Mouse (Mus musculus) neural tube, embryonic 15.5 days (tissue): ENCODE data around the gene Glis1. TPM values are rescaled to one million over a fixed set of nuclear protein-coding genes. Genes with fewer than 3 reads are reported as not detected.

Experiments used
- ATAC-seq: fragments of 200-750 bp; cut with Nextera tagmentation; 2 replicates; pipeline ENCODE4 v1.8.0; 2017; ENCODE audit warnings: mild to moderate bottlenecking, moderate TSS enrichment, moderate library complexity; ENCODE audit not compliant: low FRiP score
- H3K27ac ChIP-seq: fragments of 300-500 bp; sonication (generic); replicated peaks from 2 replicates; pipeline ENCODE4 v1.5.1; 2015; ENCODE audit warnings: mild to moderate bottlenecking, inconsistent platforms
- H3K27me3 ChIP-seq: fragments of 300-500 bp; sonication (generic); replicated peaks from 2 replicates; pipeline ENCODE4 v1.6.1; 2015; ENCODE audit warnings: inconsistent platforms
- H3K36me3 ChIP-seq: fragments of 300-500 bp; sonication (generic); 2 replicates; pipeline ENCODE4 v1.6.1; 2015; ENCODE audit warnings: inconsistent platforms
- H3K4me1 ChIP-seq: fragments of 300-500 bp; sonication (generic); 2 replicates; pipeline ENCODE4 v1.6.1; 2015; ENCODE audit warnings: inconsistent platforms
- H3K4me2 ChIP-seq: fragments of 300-500 bp; sonication (generic); 2 replicates; pipeline ENCODE4 v1.6.1; 2015; ENCODE audit warnings: inconsistent platforms, mild to moderate bottlenecking, moderate library complexity
- H3K4me3 ChIP-seq: fragments of 300-500 bp; sonication (generic); replicated peaks from 2 replicates; pipeline ENCODE4 v1.5.1; 2015; ENCODE audit warnings: mild to moderate bottlenecking, inconsistent platforms
- H3K9ac ChIP-seq: fragments of 300-500 bp; sonication (generic); replicated peaks from 2 replicates; pipeline ENCODE4 v1.6.1; 2015; ENCODE audit warnings: mild to moderate bottlenecking, inconsistent platforms
- H3K9me3 ChIP-seq: fragments of 300-500 bp; sonication (generic); replicated peaks from 2 replicates; pipeline ENCODE4 v1.6.1; 2016; ENCODE audit warnings: inconsistent platforms
- WGBS: fragments of 180-500 bp; shearing (Covaris S2); methylation state at CpG from one replicate; pipeline ENCODE4 v1.1.7; 2015; ENCODE audit warnings: mixed read lengths; 5-methylcytosine and 5-hydroxymethylcytosine counted together
- polyA plus RNA-seq: library from polyadenylated mRNA; unstranded; fragments of >200 nt; fragmentation: Nextera tagmentation; extraction: Ambion mirVana; gene quantifications from 2 replicates; pipeline ENCODE4 v1.2.1, GENCODE M21; 2015

Gene Glis1
- polyA plus RNA-seq, 1 experiment from 2014 or later = 3.8 TPM

DNA sequence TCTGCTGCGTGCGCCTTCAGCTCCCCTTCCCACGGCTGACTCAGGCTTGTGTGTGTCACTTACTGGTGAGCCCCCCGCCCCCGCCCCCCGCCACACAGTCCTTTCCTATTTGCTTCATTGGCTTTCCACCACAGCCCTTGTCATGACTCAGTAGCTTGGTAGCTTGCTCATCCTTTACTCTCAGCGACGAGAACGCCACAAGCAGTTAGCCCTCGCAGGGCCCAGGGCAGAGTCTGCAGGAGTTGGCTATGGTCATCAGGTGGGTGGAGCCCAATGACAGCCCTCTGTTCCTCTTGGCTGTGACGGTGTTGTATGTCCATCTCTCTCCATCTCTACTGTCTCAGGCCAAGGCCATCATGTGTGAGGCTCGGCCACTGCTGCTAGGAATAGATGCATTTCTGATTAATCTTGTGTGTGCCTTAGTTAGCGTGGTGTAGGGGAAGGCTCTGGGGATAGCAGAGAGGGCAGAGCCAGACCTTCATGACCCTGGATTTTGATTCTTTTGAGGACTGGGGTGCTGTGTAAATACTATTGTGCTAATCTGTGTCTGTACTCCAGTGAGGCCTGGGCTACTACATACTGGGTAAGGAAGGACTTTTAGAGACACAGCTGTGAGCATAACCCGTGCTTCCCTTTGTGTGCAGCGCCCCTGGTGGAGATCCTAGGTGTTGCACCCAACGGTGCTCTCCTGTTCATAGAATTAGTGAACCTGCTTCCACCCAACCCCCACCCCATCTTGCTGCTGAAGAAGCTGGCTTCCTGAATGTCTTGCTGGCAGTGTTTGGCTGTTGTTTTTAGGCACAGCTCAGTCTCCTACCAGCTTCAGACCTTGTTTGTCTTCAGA is 19.0 kb downstream of the Glis1 start:
- H3K9me3 ChIP-seq = no peaks in the 10 kb centered on the region
- H3K4me2 ChIP-seq = no peak overlapping the region
- H3K9ac ChIP-seq = no peak overlapping the region
- no peak overlapping the region for H3K4me3 ChIP-seq
- no peak overlapping the region for H3K27ac ChIP-seq
- H3K36me3 ChIP-seq = no peaks in the 10 kb centered on the region
- ATAC-seq = peak; percentile 86
- 0 out of 2 replicates have a peak, but pooled peaks cover 8% of the 10 kb centered on the region for H3K4me1 ChIP-seq
- WGBS = 65% methylated on average over 16 of the region's 16 CpGs
- H3K27me3 ChIP-seq = peaks cover 4% of the 10 kb centered on the region; the same call in 1 of the 2 replicates

DNA sequence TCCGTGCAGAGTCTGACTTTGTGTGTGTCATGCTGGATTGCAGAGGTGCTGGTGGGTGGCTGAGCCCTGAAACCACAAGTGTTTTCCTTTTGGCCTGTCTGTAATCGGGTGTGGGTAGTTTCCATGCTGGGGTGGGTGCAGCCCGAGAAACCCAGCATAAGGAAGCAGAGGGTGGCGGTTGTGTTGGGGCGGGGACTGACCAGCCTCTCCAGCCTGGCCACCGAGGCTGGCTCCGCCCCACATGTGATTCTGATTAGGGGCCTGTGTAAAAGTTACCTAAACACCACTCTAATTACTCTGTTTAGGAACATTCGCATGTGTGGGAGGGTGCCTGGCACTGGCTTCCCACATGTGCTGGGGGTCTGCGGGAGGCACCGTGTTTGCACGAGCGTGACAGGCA is 23.2 kb downstream of the Glis1 start:
- H3K27ac ChIP-seq = no peak overlapping the region
- WGBS = 67% methylated on average over 12 of the region's 12 CpGs
- 0 out of 2 replicates have a peak, but pooled peaks cover 8% of the 10 kb centered on the region for H3K4me1 ChIP-seq
- no peak overlapping the region; the same call in 1 of the 2 replicates for H3K4me2 ChIP-seq
- H3K27me3 ChIP-seq = 0 out of 2 replicates have a peak, but pooled peaks cover 4% of the 10 kb centered on the region
- no peak overlapping the region for H3K4me3 ChIP-seq
- H3K9me3 ChIP-seq = no peaks in the 10 kb centered on the region
- H3K9ac ChIP-seq = no peak overlapping the region
- H3K36me3 ChIP-seq = no peaks in the 10 kb centered on the region
- no peak for ATAC-seq

DNA sequence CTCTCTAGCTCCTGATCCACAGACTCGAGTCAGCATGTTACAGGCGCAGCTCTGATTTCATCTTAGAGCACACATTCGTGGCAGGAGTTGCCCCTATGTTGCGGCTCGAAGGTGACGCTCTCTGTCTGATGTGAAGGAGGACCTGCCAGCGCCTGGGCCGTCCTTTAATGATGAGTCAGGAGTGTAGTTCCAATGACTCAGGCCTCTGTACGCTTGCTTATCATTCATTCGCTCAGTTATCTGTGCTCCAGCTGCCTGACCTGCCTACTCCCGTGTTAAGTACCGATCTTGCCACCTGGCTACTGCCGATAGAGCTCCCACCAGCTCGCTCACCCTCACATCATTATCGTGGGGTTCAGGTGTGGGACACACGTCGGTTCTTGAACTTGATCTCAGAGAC is 24.5 kb downstream of the Glis1 start:
- Histone ChIP-seq H3K9me3 (no peaks in the 10 kb centered on the region), H3K36me3 (no peaks in the 10 kb centered on the region), H3K27ac (no peak overlapping the region), H3K4me3 (no peak overlapping the region), H3K4me2 (no peak overlapping the region), H3K4me1 (0 out of 2 replicates have a peak, but pooled peaks cover 4% of the 10 kb centered on the region), H3K27me3 (0 out of 2 replicates have a peak, but pooled peaks cover 4% of the 10 kb centered on the region), H3K9ac (no peak overlapping the region)
- ATAC-seq = no peak
- WGBS = 87% methylated on average over 17 of the region's 17 CpGs

DNA sequence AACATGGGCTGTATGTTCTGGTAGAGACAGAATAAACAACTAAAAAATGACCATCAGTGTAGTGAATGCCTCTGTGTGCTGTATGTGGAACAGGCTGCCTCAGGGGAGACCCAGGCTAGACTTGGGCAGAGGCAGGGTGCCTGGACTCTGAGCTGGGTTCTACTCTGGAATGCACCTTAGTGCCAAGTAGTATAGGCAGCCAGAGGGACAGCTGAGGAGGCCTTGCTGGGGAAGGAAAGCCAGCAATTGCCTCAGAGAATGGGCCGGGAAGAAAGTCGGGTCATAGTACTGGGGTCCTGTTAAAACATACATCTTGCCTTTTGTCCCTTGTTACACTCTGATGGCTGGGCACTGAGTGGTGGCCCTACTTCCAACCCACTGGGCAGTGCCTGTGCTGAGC is 25.1 kb downstream of the Glis1 start:
- Histone ChIP-seq H3K4me2 (no peak overlapping the region), H3K9me3 (no peaks in the 10 kb centered on the region), H3K27ac (no peak overlapping the region), H3K36me3 (no peaks in the 10 kb centered on the region), H3K9ac (no peak overlapping the region), H3K27me3 (0 out of 2 replicates have a peak, but pooled peaks cover 4% of the 10 kb centered on the region), H3K4me1 (0 out of 2 replicates have a peak, but pooled peaks cover 4% of the 10 kb centered on the region), H3K4me3 (no peak overlapping the region)
- 88% methylated on average over 2 of the region's 2 CpGs for WGBS
- ATAC-seq = no peak

DNA sequence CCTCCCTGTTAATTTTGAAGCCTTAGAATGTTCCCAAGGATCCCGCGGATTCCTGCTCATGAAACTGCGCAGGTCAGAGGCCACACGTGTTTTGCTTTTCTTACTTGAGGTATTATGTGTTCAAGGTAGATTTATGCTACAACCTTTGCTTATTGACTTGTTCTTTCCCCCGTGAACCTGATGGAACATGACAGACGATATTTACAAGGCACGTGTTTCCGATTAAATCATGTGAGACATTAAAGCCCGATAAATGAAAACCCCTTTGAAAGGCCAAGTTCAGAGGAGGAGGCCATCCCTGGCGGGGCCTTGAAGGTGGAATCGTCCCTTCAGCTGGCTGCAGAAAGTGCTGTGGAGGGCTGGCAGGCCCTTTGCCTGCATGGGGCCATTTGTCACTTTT is 26.1 kb downstream of the Glis1 start:
- Histone ChIP-seq H3K27me3 (0 out of 2 replicates have a peak, but pooled peaks cover 4% of the 10 kb centered on the region), H3K4me3 (no peak overlapping the region), H3K27ac (no peak overlapping the region), H3K36me3 (no peaks in the 10 kb centered on the region), H3K4me2 (no peak overlapping the region), H3K9me3 (no peaks in the 10 kb centered on the region), H3K9ac (no peak overlapping the region), H3K4me1 (0 out of 2 replicates have a peak, but pooled peaks cover 4% of the 10 kb centered on the region)
- WGBS = 79% methylated on average over 11 of the region's 11 CpGs
- no peak for ATAC-seq

DNA sequence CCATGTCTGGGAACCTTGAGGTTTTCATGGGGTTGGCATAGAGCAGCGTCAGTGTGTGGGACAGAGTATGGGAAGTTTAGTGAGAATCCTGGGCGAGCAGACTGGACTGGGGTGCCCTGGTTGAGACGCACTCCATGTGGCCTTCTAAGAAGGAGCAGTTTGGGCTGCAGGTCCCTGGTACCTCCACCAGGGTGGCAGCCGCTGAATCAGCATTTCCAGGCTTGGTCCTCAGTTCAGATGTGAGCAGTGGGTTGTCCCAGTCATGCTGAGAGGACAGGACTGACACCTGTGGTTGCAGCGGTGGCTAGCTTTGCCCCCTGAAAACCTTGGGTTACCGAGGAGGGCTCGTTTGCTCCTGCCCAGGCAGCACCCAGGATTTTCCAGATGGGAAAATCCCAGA is 33.4 kb downstream of the Glis1 start:
- 85% methylated on average over 7 of the region's 7 CpGs for WGBS

DNA sequence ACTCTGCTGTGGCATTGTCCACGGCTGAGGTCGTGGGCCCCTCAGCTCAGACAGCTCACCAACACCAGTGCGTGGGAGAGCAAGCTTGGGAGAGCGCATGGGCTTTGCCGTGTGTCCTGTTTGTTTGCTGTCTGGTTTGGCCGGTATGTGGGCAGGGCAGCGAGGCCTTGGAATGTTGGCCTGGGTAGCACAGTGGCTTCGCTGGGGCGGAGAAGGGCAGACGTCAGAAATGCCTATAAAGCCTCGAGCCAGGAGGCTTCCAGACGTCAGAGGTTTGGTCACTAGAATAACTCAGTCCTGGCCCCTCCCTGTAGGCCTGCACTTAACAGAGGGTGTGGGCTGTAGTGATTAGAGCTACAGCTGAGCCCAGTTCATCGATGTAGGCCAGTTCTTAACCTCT is 33.9 kb downstream of the Glis1 start:
- ATAC-seq = no peak
- Histone ChIP-seq H3K4me3 (no peak overlapping the region), H3K27me3 (no peaks in the 10 kb centered on the region; the same call in 1 of the 2 replicates), H3K9ac (no peak overlapping the region), H3K4me1 (peaks cover 22% of the 10 kb centered on the region), H3K27ac (no peak overlapping the region), H3K9me3 (no peaks in the 10 kb centered on the region), H3K36me3 (no peaks in the 10 kb centered on the region), H3K4me2 (no peak overlapping the region)
- 66% methylated on average over 13 of the region's 13 CpGs for WGBS

More for the DNA sequence above, 33.4 kb downstream of the Glis1 start:
- peaks cover 22% of the 10 kb centered on the region for H3K4me1 ChIP-seq
- no peak overlapping the region for H3K4me2 ChIP-seq
- H3K9me3 ChIP-seq = no peaks in the 10 kb centered on the region
- no peaks in the 10 kb centered on the region; the same call in 1 of the 2 replicates for H3K27me3 ChIP-seq
- no peak overlapping the region for H3K27ac ChIP-seq
- no peaks in the 10 kb centered on the region for H3K36me3 ChIP-seq
- no peak overlapping the region for H3K4me3 ChIP-seq
- ATAC-seq = no peak
- H3K9ac ChIP-seq = no peak overlapping the region

DNA sequence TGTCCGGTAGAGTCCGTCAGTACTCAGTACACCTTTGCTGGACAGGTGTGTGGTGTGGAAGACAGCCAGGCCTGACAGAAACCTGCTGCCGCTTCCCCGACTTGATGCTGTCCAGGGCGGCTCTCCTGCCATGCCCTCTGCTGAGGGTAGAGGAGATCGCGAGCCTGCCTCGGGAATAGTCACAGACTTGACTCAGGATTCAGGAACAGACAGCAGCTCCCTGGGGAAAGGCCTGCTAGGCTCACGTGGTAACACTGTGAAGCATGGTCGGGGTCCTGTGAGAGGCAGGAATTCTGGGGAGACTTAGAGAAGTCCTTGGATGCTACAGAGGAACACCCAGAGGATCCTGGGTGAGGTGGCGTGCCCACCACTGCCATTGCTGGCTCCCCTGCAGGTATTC is 34.4 kb downstream of the Glis1 start:
- Histone ChIP-seq H3K4me1 (peaks cover 22% of the 10 kb centered on the region), H3K27me3 (no peaks in the 10 kb centered on the region; the same call in 1 of the 2 replicates), H3K27ac (no peak overlapping the region), H3K4me2 (no peak overlapping the region), H3K4me3 (no peak overlapping the region), H3K36me3 (no peaks in the 10 kb centered on the region), H3K9ac (no peak overlapping the region), H3K9me3 (no peaks in the 10 kb centered on the region)
- no peak for ATAC-seq
- 78% methylated on average over 11 of the region's 11 CpGs for WGBS

DNA sequence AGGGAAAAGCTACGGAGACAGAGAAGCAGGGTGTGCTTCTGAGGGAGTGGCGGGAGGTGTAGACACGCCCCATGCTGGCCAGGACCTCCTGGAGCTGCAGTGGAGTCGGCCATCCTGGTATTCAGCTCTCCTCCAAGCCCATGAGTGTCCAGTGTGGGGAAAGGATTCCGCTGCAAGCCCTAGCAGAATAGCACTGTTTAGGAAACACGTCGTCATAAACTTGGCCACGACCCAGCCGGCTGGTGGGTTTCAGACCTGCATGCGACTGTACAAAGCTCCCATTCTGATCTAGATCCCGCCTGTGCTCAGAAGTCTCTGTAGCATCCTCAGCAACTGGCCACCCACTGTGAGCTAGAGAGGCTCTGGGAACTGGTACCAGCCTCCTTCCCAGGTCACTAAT is 41.9 kb downstream of the Glis1 start:
- Histone ChIP-seq H3K9ac (no peak overlapping the region), H3K4me3 (no peak overlapping the region), H3K27ac (no peak overlapping the region), H3K9me3 (no peaks in the 10 kb centered on the region), H3K4me2 (no peak overlapping the region), H3K4me1 (peaks cover 5% of the 10 kb centered on the region; the same call in 1 of the 2 replicates), H3K36me3 (no peaks in the 10 kb centered on the region), H3K27me3 (no peaks in the 10 kb centered on the region)
- ATAC-seq = no peak
- WGBS = 52% methylated on average over 11 of the region's 11 CpGs

DNA sequence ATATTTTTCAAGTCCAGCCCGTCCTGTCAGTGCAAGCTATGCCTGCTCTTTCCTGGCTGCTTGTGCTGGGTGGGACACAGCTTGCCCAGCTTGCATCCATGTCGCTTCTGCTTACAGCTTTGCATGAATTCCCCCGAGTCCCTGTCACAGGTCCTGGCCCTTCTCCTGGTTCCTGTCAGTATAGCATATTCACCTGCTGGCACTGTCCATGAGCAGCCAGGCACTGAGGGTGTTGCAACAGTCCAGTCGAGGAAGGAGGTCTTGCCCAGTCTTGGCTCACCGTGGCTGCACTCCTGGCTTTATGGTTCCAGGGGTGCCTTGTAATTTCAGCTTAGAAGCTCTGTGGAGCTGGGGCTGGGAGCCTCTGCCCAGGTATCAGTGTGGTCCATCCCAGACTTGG is 44.6 kb downstream of the Glis1 start:
- 71% methylated on average over 5 of the region's 5 CpGs for WGBS

DNA sequence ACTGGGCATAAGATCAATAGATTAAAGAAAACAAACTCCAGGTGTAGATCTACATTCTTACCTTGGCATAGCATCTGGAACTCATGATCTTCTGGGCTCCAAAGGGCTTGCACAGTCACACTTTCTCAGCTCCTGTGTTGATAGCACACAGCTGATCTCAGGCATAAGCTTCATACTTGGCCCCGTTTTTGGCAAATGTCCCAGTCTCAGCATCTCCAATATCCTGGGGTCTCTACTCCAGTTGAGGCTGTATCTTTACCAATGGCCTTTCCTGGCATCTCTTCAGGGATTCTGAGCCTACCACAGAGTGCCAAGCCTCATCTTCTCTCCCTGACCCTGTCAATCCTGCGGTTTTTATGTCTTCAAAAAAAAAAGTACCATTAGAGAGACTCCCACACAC is 48.1 kb downstream of the Glis1 start:
- 82% methylated on average over 2 of the region's 2 CpGs for WGBS
- no peak overlapping the region for H3K4me2 ChIP-seq
- no peaks in the 10 kb centered on the region for H3K27me3 ChIP-seq
- ATAC-seq = no peak
- no peak overlapping the region for H3K4me3 ChIP-seq
- no peak overlapping the region for H3K27ac ChIP-seq
- H3K36me3 ChIP-seq = no peaks in the 10 kb centered on the region
- H3K9me3 ChIP-seq = no peaks in the 10 kb centered on the region
- no peak overlapping the region for H3K9ac ChIP-seq
- 0 out of 2 replicates have a peak, but pooled peaks cover 3% of the 10 kb centered on the region for H3K4me1 ChIP-seq

More for the DNA sequence above, 44.6 kb downstream of the Glis1 start:
- Histone ChIP-seq H3K27me3 (no peaks in the 10 kb centered on the region), H3K4me3 (no peak overlapping the region), H3K4me2 (no peak overlapping the region), H3K27ac (no peak overlapping the region), H3K9ac (no peak overlapping the region), H3K9me3 (no peaks in the 10 kb centered on the region), H3K4me1 (peaks cover 5% of the 10 kb centered on the region; the same call in 1 of the 2 replicates), H3K36me3 (no peaks in the 10 kb centered on the region)
- no peak for ATAC-seq
